Mouse (Mus musculus) CH12.LX (cell line): ENCODE data around the gene Gm20388.

Experiments used
- CTCF ChIP-seq, 2 experiments: IDR thresholded peaks in 1 of 2; conservative IDR thresholded peaks in 1 of 2; 2 replicates each; pipeline ENCODE4 v1.5.1; 2011 to 2012; ENCODE audit warnings: low read depth in 2 of 2, low read length in 2 of 2, improper control_type of control experiment in 1 of 2, inconsistent platforms in 1 of 2, mild to moderate bottlenecking in 1 of 2, moderate library complexity in 1 of 2
- JUND ChIP-seq: conservative IDR thresholded peaks from 2 replicates; pipeline ENCODE4 v1.6.1; 2011; ENCODE audit warnings: low read depth, low read length, improper control_type of control experiment
- POLR2A ChIP-seq: IDR thresholded peaks from 2 replicates; pipeline ENCODE4 v1.6.1; 2011; ENCODE audit warnings: low read depth, mild to moderate bottlenecking, improper control_type of control experiment, low read length

GRCm38 (mm10) chr8:121985673-121986072 lies 2075.0 kb downstream of the Gm20388 start:
- TF ChIP-seq POLR2A (no peak), JUND (no peak), CTCF (conservative IDR thresholded peaks at IDR 0.05 in 1 of 2, IDR thresholded peaks at IDR 0.05 in 1 of 2; ENCODE audit: low read depth in 2 of 2, low read length in 2 of 2) (no peak)
